Mouse (Mus musculus): ENCODE data around the gene Smarcc2. TPM values are rescaled to one million over a fixed set of nuclear protein-coding genes. Genes with fewer than 3 reads are reported as not detected.

Gene Smarcc2
- total and polyA plus RNA-seq, 2 experiments from 2014 or later: 134 to 223 TPM

- Histone ChIP-seq H3K4me2 (ENCODE audit: low read depth) (no peak overlapping the region), H3K27ac (ENCODE audit: low read depth, low read length) (no peak overlapping the region), H3K27me3 (ENCODE audit: insufficient read depth, low read length) (0 out of 2 replicates have a peak, but pooled peaks cover 4% of the 10 kb centered on the region), H3K36me3 (ENCODE audit: insufficient read depth) (no peaks in the 10 kb centered on the region), H3K4me1 (ENCODE audit: insufficient read depth) (peaks cover 6% of the 10 kb centered on the region; the same call in 1 of the 2 replicates), H3K4me3 (ENCODE audit: low read depth, low read length) (no peak overlapping the region), H3K9me3 (ENCODE audit: low read length) (no peaks in the 10 kb centered on the region), H3K9ac (no peak overlapping the region)
- ATAC-seq: no peak
- no peak for DNase-seq
- WGBS: 73% methylated on average over 6 of the region's 6 CpGs
- TF ChIP-seq CTCF (IDR thresholded peaks at IDR 0.05; ENCODE audit: low read depth): no peak
These were observed 63.3 kb downstream of the Smarcc2 start for GRCm38 (mm10) chr10:128522351-128522750.

DNA sequence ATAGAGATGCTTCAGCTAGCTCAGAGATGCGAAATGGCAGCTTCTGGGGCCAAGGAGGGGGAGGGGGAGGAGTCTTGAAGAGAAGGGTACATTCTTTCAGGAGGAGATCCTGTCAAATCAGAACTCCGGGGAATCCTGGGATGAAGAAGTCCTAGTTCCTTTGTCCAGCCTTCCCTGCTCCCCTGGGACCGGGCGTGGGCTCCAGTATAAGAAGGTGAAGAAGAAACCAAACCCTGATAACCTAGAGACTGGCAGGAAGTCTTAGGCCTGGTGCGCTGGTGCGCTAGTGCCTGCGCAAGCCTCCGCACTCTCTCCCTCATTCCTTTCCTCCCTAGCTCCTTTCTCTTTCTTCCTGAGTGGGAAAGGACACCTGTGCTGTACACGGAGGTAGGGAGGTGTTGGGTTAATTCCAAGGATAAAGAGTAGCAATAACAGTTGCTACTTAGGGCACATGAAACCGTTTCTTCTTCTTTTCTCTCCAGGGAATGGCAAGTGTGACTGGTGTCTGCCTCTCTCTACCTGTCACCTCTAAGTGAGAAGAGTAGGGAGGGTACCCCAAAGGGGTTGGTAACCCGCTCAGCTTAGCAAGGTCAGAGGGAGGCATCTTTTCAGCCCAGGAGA lies 65.2 kb downstream of the Smarcc2 start:
- TF ChIP-seq CTCF (IDR thresholded peaks at IDR 0.05; ENCODE audit: low read depth): no peak
- no peak for ATAC-seq
- WGBS: 17% methylated on average over 11 of the region's 11 CpGs
- H3K9me3 ChIP-seq (ENCODE audit: low read length): no peaks in the 10 kb centered on the region
- H3K4me3 ChIP-seq (ENCODE audit: low read depth, low read length): peak overlapping the region; percentile 59
- 0 out of 2 replicates have a peak, but pooled peaks cover 4% of the 10 kb centered on the region for H3K27me3 ChIP-seq (ENCODE audit: insufficient read depth, low read length)
- peak overlapping the region; percentile 96 for H3K4me2 ChIP-seq (ENCODE audit: low read depth)
- H3K27ac ChIP-seq (ENCODE audit: low read depth, low read length): no peak overlapping the region
- no peak for DNase-seq
- H3K4me1 ChIP-seq (ENCODE audit: insufficient read depth): peaks cover 6% of the 10 kb centered on the region; the same call in 1 of the 2 replicates
- peak overlapping the region; percentile 60 for H3K9ac ChIP-seq
- no peaks in the 10 kb centered on the region for H3K36me3 ChIP-seq (ENCODE audit: insufficient read depth)

- no peak for TF ChIP-seq CTCF (IDR thresholded peaks at IDR 0.05; ENCODE audit: low read depth)
- H3K4me3 ChIP-seq (ENCODE audit: low read depth, low read length): peak overlapping the region; percentile 59
- 0 out of 2 replicates have a peak, but pooled peaks cover 4% of the 10 kb centered on the region for H3K27me3 ChIP-seq (ENCODE audit: insufficient read depth, low read length)
- no peaks in the 10 kb centered on the region for H3K36me3 ChIP-seq (ENCODE audit: insufficient read depth)
- peak overlapping the region; percentile 9; the same call in 1 of the 2 replicates for H3K27ac ChIP-seq (ENCODE audit: low read depth, low read length)
- ATAC-seq (peak; percentile 37), DNase-seq (peak; percentile 57)
- peaks cover 6% of the 10 kb centered on the region; the same call in 1 of the 2 replicates for H3K4me1 ChIP-seq (ENCODE audit: insufficient read depth)
- WGBS: under 1% methylated on average over 58 of the region's 58 CpGs
- H3K9me3 ChIP-seq (ENCODE audit: low read length): no peaks in the 10 kb centered on the region
- H3K9ac ChIP-seq: peak overlapping the region; percentile 60
- peak overlapping the region; percentile 96 for H3K4me2 ChIP-seq (ENCODE audit: low read depth)
These were observed 65.9 kb downstream of the Smarcc2 start for GRCm38 (mm10) chr10:128524732-128525662.

DNA sequence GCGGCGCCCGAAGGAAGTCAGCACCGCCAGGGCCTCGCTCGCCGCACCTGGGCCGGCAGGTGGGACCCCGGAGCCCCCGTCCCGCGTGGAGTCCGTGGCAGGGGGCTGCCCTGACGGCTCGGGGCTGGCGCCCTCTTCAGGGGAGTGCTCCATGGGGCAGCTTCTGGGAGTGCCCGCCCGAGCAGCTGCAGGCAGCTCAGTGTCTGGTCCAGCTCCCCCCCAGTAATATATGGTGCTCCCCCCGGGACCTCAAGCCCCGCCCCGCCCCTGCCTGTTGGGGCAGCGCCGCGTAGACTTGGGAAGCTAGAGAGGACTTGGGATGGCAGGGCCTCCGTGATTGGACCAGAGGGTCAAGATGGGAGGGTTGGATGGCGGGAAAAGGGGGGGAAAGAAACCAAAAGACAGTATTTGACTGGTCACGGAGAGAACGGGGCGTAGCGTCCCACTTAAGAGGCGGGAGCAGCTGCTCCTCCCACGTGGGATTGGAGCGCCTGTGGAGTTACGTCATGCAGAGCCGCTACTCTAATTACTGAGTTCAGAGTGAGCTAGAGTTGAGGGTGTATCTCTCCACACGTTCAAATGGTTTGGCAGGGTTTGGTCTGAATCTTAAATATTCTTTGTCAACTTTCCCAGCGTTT lies 66.7 kb downstream of the Smarcc2 start, which contains the start of gene Esyt1:
TSS of gene Esyt1 (minus strand) at position 201 of the 638 bp plus-strand sequence.
- DNase-seq: peak; percentile 93
- Histone ChIP-seq H3K4me2 (ENCODE audit: low read depth) (peak within 1 kb of the TSS; percentile 96), H3K4me1 (ENCODE audit: insufficient read depth) (peaks cover 6% of the 10 kb centered on the region; the same call in 1 of the 2 replicates), H3K27ac (ENCODE audit: low read depth, low read length) (peak within 1 kb of the TSS; percentile 9; the same call in 1 of the 2 replicates), H3K27me3 (ENCODE audit: insufficient read depth, low read length) (0 out of 2 replicates have a peak, but pooled peaks cover 4% of the 10 kb centered on the region), H3K9me3 (ENCODE audit: low read length) (no peaks in the 10 kb centered on the region), H3K36me3 (ENCODE audit: insufficient read depth) (no peaks in the 10 kb centered on the region), H3K4me3 (ENCODE audit: low read depth, low read length) (peak within 1 kb of the TSS; percentile 59), H3K9ac (peak within 1 kb of the TSS; percentile 60)
- WGBS: 1% methylated on average over 36 of the region's 37 CpGs
- peak; percentile 52 for TF ChIP-seq CTCF (IDR thresholded peaks at IDR 0.05; ENCODE audit: low read depth)
- peak; percentile 95 for ATAC-seq

DNA sequence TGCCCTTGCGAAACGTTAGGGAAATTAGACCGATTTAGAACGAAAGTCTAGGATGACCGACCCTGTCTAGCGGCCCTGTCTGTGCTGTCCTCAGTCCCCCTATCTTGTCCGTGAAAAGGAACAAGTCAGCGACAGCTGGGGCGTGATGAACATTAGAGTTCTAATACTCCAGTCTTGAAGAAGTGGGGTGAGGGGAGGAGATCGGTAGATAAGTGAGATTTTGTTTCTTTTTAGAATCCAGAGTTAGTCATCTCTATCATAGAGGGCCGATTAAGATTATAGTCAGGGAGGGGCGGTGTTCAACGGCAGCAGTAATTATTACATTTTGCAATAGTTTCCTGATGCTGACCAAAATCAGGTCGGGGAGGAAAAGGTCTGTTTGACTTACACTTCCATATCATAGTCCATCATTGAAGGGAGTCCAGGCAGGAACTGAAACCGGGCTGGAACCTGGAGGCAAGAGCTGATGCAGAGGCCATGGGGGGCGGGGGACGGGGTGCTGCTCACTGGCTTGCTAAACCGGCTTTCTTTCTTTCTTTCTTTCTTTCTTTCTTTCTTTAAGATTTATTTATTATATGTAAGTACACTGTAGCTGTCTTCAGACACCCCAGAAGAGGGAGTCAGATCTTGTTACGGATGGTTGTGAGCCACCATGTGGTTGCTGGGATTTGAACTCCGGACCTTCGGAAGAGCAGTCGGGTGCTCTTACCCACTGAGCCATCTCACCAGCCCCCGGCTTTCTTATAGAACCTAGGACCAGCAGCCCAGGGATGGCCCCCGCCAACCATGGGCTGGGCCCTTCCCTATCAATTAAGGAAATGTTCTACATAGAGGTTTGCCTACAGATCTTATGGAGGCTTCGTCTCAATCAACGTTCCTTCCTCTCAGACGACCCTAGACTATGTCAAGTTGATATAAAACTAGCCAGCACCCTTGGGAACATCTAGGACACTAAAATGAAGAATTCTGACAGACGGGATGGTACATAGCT lies 67.6 kb downstream of the Smarcc2 start:
- TF ChIP-seq CTCF (IDR thresholded peaks at IDR 0.05; ENCODE audit: low read depth): no peak
- no peak overlapping the region for H3K9ac ChIP-seq
- H3K4me1 ChIP-seq (ENCODE audit: insufficient read depth): peaks cover 6% of the 10 kb centered on the region; the same call in 1 of the 2 replicates
- H3K9me3 ChIP-seq (ENCODE audit: low read length): no peaks in the 10 kb centered on the region
- DNase-seq (no peak), ATAC-seq (no peak)
- H3K27ac ChIP-seq (ENCODE audit: low read depth, low read length): no peak overlapping the region
- 29% methylated on average over 28 of the region's 28 CpGs for WGBS
- peak overlapping the region; percentile 59 for H3K4me3 ChIP-seq (ENCODE audit: low read depth, low read length)
- peak overlapping the region; percentile 96 for H3K4me2 ChIP-seq (ENCODE audit: low read depth)
- 0 out of 2 replicates have a peak, but pooled peaks cover 4% of the 10 kb centered on the region for H3K27me3 ChIP-seq (ENCODE audit: insufficient read depth, low read length)
- no peaks in the 10 kb centered on the region for H3K36me3 ChIP-seq (ENCODE audit: insufficient read depth)

Data from forebrain, postnatal 0 days (tissue).